Mouse (Mus musculus) megakaryocyte, embryonic 14.5 days (primary cell): Measurements from ENCODE around the gene Gls2.

Source experiments
- FLI1 ChIP-seq: IDR thresholded peaks from 2 replicates; pipeline ENCODE4 v1.6.1; 2012; ENCODE audit warnings: low read length, inconsistent platforms, mixed read lengths
- GATA1 ChIP-seq: IDR thresholded peaks from 3 replicates; pipeline ENCODE4 v1.6.1; 2012; ENCODE audit warnings: mixed read lengths, low read length, inconsistent platforms, borderline replicate concordance

DNA sequence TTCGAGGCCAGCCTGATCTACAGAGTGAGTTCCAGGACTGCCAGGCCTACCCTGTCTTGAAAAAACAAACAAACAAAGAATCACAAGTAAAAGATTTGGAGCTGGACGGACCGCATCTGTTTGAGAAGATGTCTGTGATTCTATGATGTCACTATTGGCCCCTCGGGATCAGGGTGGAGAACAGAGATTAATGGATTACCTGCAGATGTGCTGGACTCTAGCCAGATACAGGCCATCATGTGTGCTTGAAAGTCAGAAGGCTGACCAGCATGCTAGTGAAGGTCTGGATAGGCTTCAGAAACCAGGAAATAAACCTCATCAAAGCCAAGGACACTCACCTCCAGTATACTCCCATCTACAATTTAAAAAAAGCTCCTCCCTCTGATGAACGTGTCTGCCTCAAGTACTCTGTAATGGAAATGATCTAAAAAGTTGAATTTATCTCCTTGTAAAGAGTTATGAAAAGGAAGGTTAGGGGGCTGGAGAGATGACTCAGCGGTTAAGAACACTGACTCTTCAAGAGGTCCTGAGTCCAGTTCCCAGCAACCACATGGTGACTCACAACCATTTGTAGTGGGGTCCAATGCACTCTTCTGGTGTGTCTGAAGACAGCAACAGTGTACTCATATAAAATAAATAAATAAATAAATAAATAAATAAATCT is 8.8 kb upstream of the Gls2 start:
- no peak for TF ChIP-seq GATA1
- no peak for TF ChIP-seq FLI1
